Mouse (Mus musculus): ENCODE results near the gene Adh7.

DNA sequence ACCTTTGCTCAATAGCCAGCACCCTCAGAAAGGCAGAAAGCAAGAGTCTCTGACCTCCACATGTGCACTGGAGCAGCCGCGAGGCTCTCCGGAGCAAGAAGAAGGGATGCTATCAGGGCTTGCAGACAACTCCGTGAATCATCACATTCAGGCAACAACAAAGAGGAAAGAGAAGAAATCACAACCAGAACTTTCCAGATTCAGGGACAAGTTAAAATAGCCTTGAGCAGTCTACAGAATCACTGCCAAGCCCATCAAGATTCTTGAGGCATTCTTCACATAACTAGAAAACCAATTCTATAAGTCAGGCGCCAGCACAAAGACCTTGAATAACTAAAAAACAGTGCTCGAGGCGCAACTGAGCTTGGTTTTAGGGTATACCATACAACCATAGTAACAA, 55.5 kb downstream of the Adh7 start:
- TF ChIP-seq EP300 (IDR thresholded peaks at IDR 0.05; ENCODE audit: low read length) (no peak), CTCF (conservative IDR thresholded peaks at IDR 0.05 in 1 of 2, IDR thresholded peaks at IDR 0.05 in 1 of 2; ENCODE audit: low read depth in 2 of 2, low read length in 2 of 2) (no peak), ZNF384 (IDR thresholded peaks at IDR 0.05; ENCODE audit: low read depth, low read length) (no peak), HCFC1 (IDR thresholded peaks at IDR 0.05; ENCODE audit: low read depth, low read length) (no peak), MEF2A (IDR thresholded peaks at IDR 0.05; ENCODE audit: borderline replicate concordance, low read depth, low read length) (no peak), ZMIZ1 (IDR thresholded peaks at IDR 0.05; ENCODE audit: low read depth, low read length) (no peak), POLR2A (IDR thresholded peaks at IDR 0.05; ENCODE audit: low read depth, low read length) (no peak), CHD2 (IDR thresholded peaks at IDR 0.05; ENCODE audit: low read length) (no peak), NRF1 (IDR thresholded peaks at IDR 0.05; ENCODE audit: low read depth, low read length) (no peak), E2F4 (IDR thresholded peaks at IDR 0.05; ENCODE audit: insufficient replicate concordance, low read depth, low read length) (no peak)
